ENCODE assay signal across 13 mouse cellular contexts in the genomic region with DNA sequence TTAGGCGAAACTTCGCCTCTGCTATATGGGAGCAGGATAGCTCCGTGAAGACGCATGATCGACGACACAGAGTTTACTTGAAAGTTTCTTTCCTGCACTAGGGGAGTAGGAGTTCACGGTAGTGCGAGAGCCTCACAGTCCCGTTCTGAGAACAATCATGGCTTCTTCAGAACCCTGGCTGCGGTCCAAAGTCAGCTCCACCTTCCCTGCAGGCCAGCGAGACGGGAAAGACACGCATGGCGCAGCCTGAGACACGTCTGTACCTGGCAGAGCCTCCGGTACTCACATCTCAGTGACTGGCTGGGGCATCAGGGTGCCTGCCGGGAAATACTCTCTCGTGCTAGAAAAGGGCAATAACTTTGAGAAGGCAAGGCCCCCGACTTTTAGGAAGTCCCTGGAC.
"Had no signal": no experiment of that assay in that cellular context is flagged by ENCODE, and none has a peak within 500 bp of the region (broad histone marks: within the 10 kb centered on the region; RNA-seq: fewer than 3 reads in every experiment).

No protein-coding gene starts in this region.

- H3K27ac ChIP-seq: kidney, postnatal 0 days; limb, embryonic 13.5 days; liver, embryonic 12.5 days; lung, embryonic 15.5 days; midbrain, embryonic 12.5 days; neural tube, embryonic 15.5 days had no signal

- H3K9ac ChIP-seq: limb, embryonic 13.5 days; liver, embryonic 12.5 days; lung, embryonic 15.5 days; midbrain, embryonic 12.5 days; neural tube, embryonic 15.5 days had no signal

- H3K4me2 ChIP-seq: limb, embryonic 13.5 days; liver, embryonic 12.5 days; lung, embryonic 15.5 days; midbrain, embryonic 12.5 days; neural tube, embryonic 15.5 days had no signal

- H3K4me3 ChIP-seq: limb, embryonic 13.5 days; liver, embryonic 12.5 days; lung, embryonic 15.5 days; midbrain, embryonic 12.5 days; myocyte; neural tube, embryonic 15.5 days had no signal

- DNase-seq: kidney, adult 8-10 months; kidney, postnatal 36 days; layer of hippocampus, adult 9-11 months; layer of hippocampus, postnatal 36 days; thymus, postnatal 36 days had no signal

- H3K27me3 ChIP-seq: limb, embryonic 13.5 days; liver, embryonic 12.5 days; midbrain, embryonic 12.5 days; neural tube, embryonic 15.5 days had no signal

- H3K9me3 ChIP-seq: limb, embryonic 13.5 days; liver, embryonic 12.5 days; lung, embryonic 15.5 days; midbrain, embryonic 12.5 days; neural tube, embryonic 15.5 days had no signal

- H3K36me3 ChIP-seq: limb, embryonic 13.5 days; liver, embryonic 12.5 days; lung, embryonic 15.5 days; midbrain, embryonic 12.5 days; neural tube, embryonic 15.5 days had no signal

- H3K4me1 ChIP-seq: liver, embryonic 12.5 days had no signal

- ATAC-seq: intestine, embryonic 16.5 days; liver, embryonic 12.5 days had no signal
